Comparison of ENCODE assay signal across 8 mouse cellular contexts in the genomic region with DNA sequence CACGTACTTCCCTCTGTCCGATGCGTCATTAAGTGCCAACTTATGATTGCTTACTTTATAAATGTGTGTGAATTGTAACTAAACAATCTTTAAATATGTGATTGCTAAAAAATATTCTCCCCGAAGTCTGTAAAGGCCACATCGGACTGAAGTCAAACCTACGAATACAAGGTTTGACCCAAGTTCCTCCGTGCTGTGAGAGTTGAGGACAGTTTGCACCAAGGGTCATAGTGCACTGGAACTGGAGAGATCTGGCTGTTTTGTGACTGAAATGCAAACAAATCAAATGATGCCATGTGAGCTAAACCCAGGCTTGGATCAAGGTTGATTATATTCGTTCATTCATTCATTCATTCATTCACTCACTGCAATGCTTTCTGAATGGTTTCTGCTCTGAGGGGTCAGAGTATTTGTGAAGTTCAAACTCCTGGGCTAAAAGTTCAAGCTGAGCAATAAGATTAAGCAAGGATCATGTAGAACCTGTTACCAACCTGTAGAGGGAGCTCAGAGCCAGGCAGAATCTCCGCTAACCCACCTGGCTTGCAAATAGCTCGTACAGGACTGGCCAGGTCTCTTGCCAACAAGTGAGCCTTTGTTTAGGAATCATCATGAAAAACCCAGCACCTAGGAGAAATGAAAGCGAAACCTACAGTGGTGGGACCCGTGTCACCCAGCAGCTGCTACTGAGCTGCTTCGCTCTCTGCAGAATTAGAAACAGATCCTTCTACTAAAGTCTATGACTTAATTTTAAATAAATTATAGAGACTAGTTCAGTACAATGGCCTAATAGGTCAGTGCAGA.
DNase-seq lines count a peak whose midpoint lies in the region; ATAC-seq and TF ChIP-seq lines count a peak whose summit lies in the region.

No protein-coding gene starts in this region.

- no peak for TF ChIP-seq POLR2A in MEL (IDR thresholded peaks at IDR 0.05; ENCODE audit: control insufficient read depth in 1 of 2, insufficient read depth in 1 of 2, low read depth in 1 of 2, low read length in 2 of 2, poor library complexity in 1 of 2)

- no peaks in the 10 kb centered on the region for H3K27me3 ChIP-seq in MEL (ENCODE audit: control insufficient read depth in 1 of 2, insufficient read depth in 2 of 2, low read length in 2 of 2)
- no peaks in the 10 kb centered on the region for H3K27me3 ChIP-seq in forebrain, embryonic 11.5 days (ENCODE audit: control insufficient read depth, insufficient read depth, low read length)

- ATAC-seq in forebrain, embryonic 11.5 days (replicated peaks; ENCODE audit: low FRiP score): peak; percentile 77

- TF ChIP-seq EP300 in MEL (IDR thresholded peaks at IDR 0.05; ENCODE audit: low read depth in 1 of 2, low read length in 2 of 2): no peak

- peak; percentile 90 for TF ChIP-seq RAD21 in MEL (IDR thresholded peaks at IDR 0.05; ENCODE audit: low read depth, low read length)

- peak overlapping the region; percentile 27 to 50; a peak in 2 of 4 replicates for H3K4me3 ChIP-seq in MEL (ENCODE audit: control insufficient read depth in 1 of 2, insufficient read depth in 1 of 2, low read depth in 2 of 2, low read length in 2 of 2)
- peak overlapping the region; percentile 39 for H3K4me3 ChIP-seq in brown adipose tissue, adult 24 weeks (ENCODE audit: insufficient read depth, low read depth, low read length)
- no peak overlapping the region for H3K4me3 ChIP-seq in forebrain, embryonic 11.5 days (ENCODE audit: low read depth, low read length)

- no peaks in the 10 kb centered on the region for H3K79me2 ChIP-seq in MEL (ENCODE audit: control insufficient read depth, insufficient read depth, low read length, poor library complexity)

- H3K4me1 ChIP-seq in MEL (ENCODE audit: control insufficient read depth in 1 of 2, insufficient read depth in 2 of 2, low read length in 2 of 2): peaks cover 0 to 16% of the 10 kb centered on the region in 2 experiments; a peak in 2 of 4 replicates
- peaks cover 3% of the 10 kb centered on the region; the same call in 1 of the 2 replicates for H3K4me1 ChIP-seq in brown adipose tissue, adult 24 weeks (ENCODE audit: control insufficient read depth, insufficient read depth, insufficient read length, low read length)
- H3K4me1 ChIP-seq in forebrain, embryonic 11.5 days (replicated peaks; ENCODE audit: control insufficient read depth, insufficient read depth, low read length): no peaks in the 10 kb centered on the region

- intact Hi-C loops in heart, postnatal 25 days (cut with DNase I): loop anchor here (2.0 to 10.0 kb wide), 3 partner anchors 95 to 267 kb away; no protein-coding TSS in a partner anchor

- H3K27ac ChIP-seq in MEL (ENCODE audit: control insufficient read depth, low read depth, low read length): no peak overlapping the region
- H3K27ac ChIP-seq in brown adipose tissue, adult 24 weeks (replicated peaks; ENCODE audit: low read depth, low read length): no peak overlapping the region
- no peak overlapping the region for H3K27ac ChIP-seq in forebrain, embryonic 11.5 days (ENCODE audit: low read depth, low read length)

- peak overlapping the region; percentile 30; the same call in 1 of the 2 replicates for H3K9ac ChIP-seq in MEL (ENCODE audit: control insufficient read depth, low read depth, low read length, poor library complexity, severe bottlenecking)
- no peak overlapping the region for H3K9ac ChIP-seq in forebrain, embryonic 11.5 days (ENCODE audit: low read length)

- 52% methylated on average over 13 of the region's 13 CpGs for WGBS in forebrain, embryonic 11.5 days

- H3K9me3 ChIP-seq in MEL (replicated peaks; ENCODE audit: insufficient read depth, low read length): no peaks in the 10 kb centered on the region
- H3K9me3 ChIP-seq in forebrain, embryonic 11.5 days (ENCODE audit: control insufficient read depth, low read length): no peaks in the 10 kb centered on the region

- no peak overlapping the region for H3K4me2 ChIP-seq in forebrain, embryonic 11.5 days (ENCODE audit: low read depth, low read length, severe bottlenecking)

- TF ChIP-seq CTCF in MEL (IDR thresholded peaks at IDR 0.05 in 2 of 3, conservative IDR thresholded peaks at IDR 0.05 in 1 of 3; ENCODE audit: control insufficient read depth in 1 of 3, insufficient read depth in 1 of 3, low read depth in 2 of 3, low read length in 3 of 3, poor library complexity in 1 of 3, severe bottlenecking in 1 of 3): peak; percentile 63 to 78 (median 70)

- DNase-seq in MEL (ENCODE audit: low read depth, low spot score): peak; percentile 76
- peak; percentile 76 for DNase-seq in forebrain, embryonic 11.5 days (ENCODE audit: low spot score)
- DNase-seq in heart, postnatal 25 days (ENCODE audit: low spot score): peak; percentile 13
- peak; percentile 62 to 79 for DNase-seq in kidney, postnatal 4 days
- DNase-seq in lung, postnatal 10 days: peak; percentile 65
- peak; percentile 42 for DNase-seq in ovary, postnatal 36 days (ENCODE audit: low spot score)
- DNase-seq in thymus, postnatal 4 days: peak; percentile 59

- peaks cover 0 to 6% of the 10 kb centered on the region in 2 experiments; a peak in 2 of 4 replicates for H3K36me3 ChIP-seq in MEL (ENCODE audit: control insufficient read depth in 1 of 2, insufficient read depth in 2 of 2, low read length in 2 of 2)
- no peaks in the 10 kb centered on the region for H3K36me3 ChIP-seq in forebrain, embryonic 11.5 days (ENCODE audit: control insufficient read depth, insufficient read depth, low read length)

TF ChIP-seq in MEL, 35 proteins besides CTCF, POLR2A, EP300 and RAD21:
- TF ChIP-seq MYB (IDR thresholded peaks at IDR 0.05; ENCODE audit: low read depth, low read length) (no peak), SMC3 (IDR thresholded peaks at IDR 0.05; ENCODE audit: low read depth, low read length) (peak; percentile 71), CHD1 (IDR thresholded peaks at IDR 0.05; ENCODE audit: low read depth, low read length) (no peak), ZC3H11A (IDR thresholded peaks at IDR 0.05; ENCODE audit: low read depth, low read length) (peak; percentile 60; the same call in 1 of the 2 replicates), TBP (IDR thresholded peaks at IDR 0.05; ENCODE audit: low read depth, low read length) (no peak), SIN3A (IDR thresholded peaks at IDR 0.05; ENCODE audit: low read length) (0 out of 2 replicates have a peak, but pooled peaks have one; percentile 25)

Comparison
In these comparisons a context has a peak if more than half of its experiments do, and no peak if none do; other contexts are left out.
1. DNase-seq: peak in every context shown above with its lines; median percentile 76 in MEL; 76 in forebrain, embryonic 11.5 days; 70 in kidney, postnatal 4 days; 65 in lung, postnatal 10 days; 59 in thymus, postnatal 4 days; 42 in ovary, postnatal 36 days; 13 in heart, postnatal 25 days.